Mouse (Mus musculus) inflammation-experienced regulatory T-cells (primary cell): ENCODE results near the gene Hist1h2ai. TPM values are rescaled to one million over a fixed set of nuclear protein-coding genes. Genes with fewer than 3 reads are reported as not detected.

Experiments
- polyA plus RNA-seq, 2 experiments: library from polyadenylated mRNA; unstranded; fragments of 100-300 nt; shearing (Covaris generic); gene quantifications; one replicate each; pipeline ENCODE4 v1.2.1; 2017

Hist1h2ai gene
- polyA plus RNA-seq, result 10 to 100 TPM; 14.1 to 15.1 TPM

GRCm38 (mm10) chr13:21715864-21716539 lies at the start of gene Hist1h2ai, which contains the start of gene Hist1h2bl:
Hist1h2ai (plus strand) TSS chr13:21716422.
Hist1h2bl (minus strand) TSS chr13:21716143.

GRCm38 (mm10) chr13:21677305-21677704 lies 38.9 kb upstream of the Hist1h2ai start, which contains the start of gene Olfr1360:
Olfr1360 (minus strand) TSS chr13:21677405.

GRCm38 (mm10) chr13:21697811-21698210 lies 18.4 kb upstream of the Hist1h2ai start, which contains the start of gene Olfr1359:
Olfr1359 (plus strand) TSS chr13:21698111.

GRCm38 (mm10) chr13:21717397-21718357 lies 1.5 kb downstream of the Hist1h2ai start, which contains the start of gene Hist1h3h:
Hist1h3h (plus strand) TSS chr13:21717659.

GRCm38 (mm10) chr13:21721757-21722372 lies 5.6 kb downstream of the Hist1h2ai start, which contains the start of gene Hist1h2bm:
Hist1h2bm (plus strand) TSS chr13:21722044.

GRCm38 (mm10) chr13:21734906-21735767 lies 18.9 kb downstream of the Hist1h2ai start, which contains the start of gene Hist1h4j:
Hist1h4j (plus strand) TSS chr13:21735064.

GRCm38 (mm10) chr13:21750159-21751017 lies 34.2 kb downstream of the Hist1h2ai start, which contains the start of gene Hist1h4k:
Hist1h4k (minus strand) TSS chr13:21750505.

GRCm38 (mm10) chr13:21753524-21754285 lies 37.5 kb downstream of the Hist1h2ai start, which contains the start of the genes Hist1h2ak and Hist1h2bn:
Hist1h2ak (minus strand) TSS chr13:21753827.
Hist1h2bn (plus strand) TSS chr13:21754123.

Other genes with a start within 250 kb of the Hist1h2ai start
- gene Nkapl, start 247.9 kb upstream of the Hist1h2ai start, polyA plus RNA-seq, result under 1 TPM; 0.11 to 0.44 TPM
- gene Zkscan4, start 237.5 kb upstream of the Hist1h2ai start, polyA plus RNA-seq, result not detected
- gene Gm10065, start 237.0 kb upstream of the Hist1h2ai start, polyA plus RNA-seq, result not detected
- under 1 TPM; 0.08 to 0.54 TPM for gene AK157302, start 221.2 kb upstream of the Hist1h2ai start, polyA plus RNA-seq
- gene Gm11273, start 215.0 kb upstream of the Hist1h2ai start, polyA plus RNA-seq, result 10 to 100 TPM; 10.6 to 16.4 TPM
- gene Zkscan8, start 185.3 kb upstream of the Hist1h2ai start, polyA plus RNA-seq, result 10 to 100 TPM in 1 of 2 experiments, 1 to 10 TPM in 1; 7.6 to 12.8 TPM
- gene Olfr1366, start 173.6 kb upstream of the Hist1h2ai start, polyA plus RNA-seq, result not detected
- 1 to 10 TPM in 1 of 2 experiments, under 1 TPM in 1; 0.95 to 2.1 TPM for gene Olfr1535, start 156.5 kb upstream of the Hist1h2ai start, polyA plus RNA-seq
- gene Olfr1364, start 134.7 kb upstream of the Hist1h2ai start, polyA plus RNA-seq, result not detected
- not detected for gene Olfr1362, start 102.4 kb upstream of the Hist1h2ai start, polyA plus RNA-seq
- not detected for gene Olfr11, start 73.9 kb upstream of the Hist1h2ai start, polyA plus RNA-seq
- gene Olfr1361, start 53.0 kb upstream of the Hist1h2ai start, polyA plus RNA-seq, result under 1 TPM in 1 of 2 experiments, not detected in 1; 0.60 TPM
- under 1 TPM in 1 of 2 experiments, not detected in 1; 0.21 TPM for gene Olfr1360, start 39.0 kb upstream of the Hist1h2ai start, polyA plus RNA-seq
- gene Olfr1359, start 18.3 kb upstream of the Hist1h2ai start, polyA plus RNA-seq, result under 1 TPM in 1 of 2 experiments, not detected in 1; 0.71 TPM
- gene Hist1h2bl, start 279 bp upstream of the Hist1h2ai start, polyA plus RNA-seq, result 1 to 10 TPM in 1 of 2 experiments, not detected in 1; 1.4 TPM
- 1 to 10 TPM; 1.7 to 2.2 TPM for gene Hist1h3h, start 1.2 kb downstream of the Hist1h2ai start, polyA plus RNA-seq
- gene Hist1h2bm, start 5.6 kb downstream of the Hist1h2ai start, polyA plus RNA-seq, result not detected
- gene Hist1h4j, start 18.6 kb downstream of the Hist1h2ai start, polyA plus RNA-seq, result under 1 TPM in 1 of 2 experiments, not detected in 1; 0.34 TPM
- gene Hist1h4k, start 34.1 kb downstream of the Hist1h2ai start, polyA plus RNA-seq, result 10 to 100 TPM in 1 of 2 experiments, 1 to 10 TPM in 1; 4.7 to 30.8 TPM
- 1 to 10 TPM; 2.4 to 8.2 TPM for gene Hist1h2ak, start 37.4 kb downstream of the Hist1h2ai start, polyA plus RNA-seq
- gene Hist1h2bn, start 37.7 kb downstream of the Hist1h2ai start, polyA plus RNA-seq, result 1 to 10 TPM; 3.2 to 5.7 TPM
- 1 to 10 TPM; 2.0 to 3.3 TPM for gene Hist1h1b, start 64.2 kb downstream of the Hist1h2ai start, polyA plus RNA-seq
- gene Hist1h3i, start 66.9 kb downstream of the Hist1h2ai start, polyA plus RNA-seq, result 1 to 10 TPM in 1 of 2 experiments, not detected in 1; 1.5 TPM
- gene Hist1h2an, start 70.8 kb downstream of the Hist1h2ai start, polyA plus RNA-seq, result 1 to 10 TPM; 2.5 to 3.2 TPM
- gene Hist1h2bp, start 71.0 kb downstream of the Hist1h2ai start, polyA plus RNA-seq, result 1 to 10 TPM in 1 of 2 experiments, not detected in 1; 1.6 TPM
- gene Hist1h2bq, start 93.8 kb downstream of the Hist1h2ai start, polyA plus RNA-seq, result 10 to 100 TPM in 1 of 2 experiments, 1 to 10 TPM in 1; 7.5 to 13.4 TPM
- gene Hist1h2ao, start 94.0 kb downstream of the Hist1h2ai start, polyA plus RNA-seq, result not detected
- gene Hist1h4m, start 95.3 kb downstream of the Hist1h2ai start, polyA plus RNA-seq, result 10 to 100 TPM; 42.5 to 43.7 TPM
- gene Hist1h4n, start 115.8 kb downstream of the Hist1h2ai start, polyA plus RNA-seq, result 10 to 100 TPM; 22.4 to 34.7 TPM
- gene Hist1h2ap, start 117.1 kb downstream of the Hist1h2ai start, polyA plus RNA-seq, result 100 to 1,000 TPM; 128 to 153 TPM
- gene Hist1h2br, start 117.3 kb downstream of the Hist1h2ai start, polyA plus RNA-seq, result 10 to 100 TPM in 1 of 2 experiments, 1 to 10 TPM in 1; 7.3 to 14.5 TPM
- gene Zfp184, start 228.7 kb downstream of the Hist1h2ai start, polyA plus RNA-seq, result under 1 TPM in 1 of 2 experiments, not detected in 1; 0.36 TPM